Mouse (Mus musculus) CH12.LX (cell line): ENCODE results near the gene Dyrk3. TPM values are rescaled to one million over a fixed set of nuclear protein-coding genes. Genes with fewer than 3 reads are reported as not detected.
A peak's percentile ranks its signal among the peaks of the same experiment; 100 is the strongest.

Experiments used
- DNase-seq: peaks from one replicate; pipeline ENCODE4 v3.0.0-alpha.2; 2013; ENCODE audit errors: extremely low read depth
- H3K27ac ChIP-seq: 2 replicates; pipeline ENCODE4 v1.5.1; 2012; ENCODE audit warnings: low read depth, mild to moderate bottlenecking, control low read depth, moderate library complexity; ENCODE audit not compliant: insufficient read depth
- H3K27me3 ChIP-seq: replicated peaks from 2 replicates; pipeline ENCODE3; 2012; ENCODE audit warnings: inconsistent platforms
- H3K36me3 ChIP-seq, 2 experiments: replicated peaks in 1 of 2; 2 replicates each; pipeline versions ENCODE3 to v1.6.1; 2012; ENCODE audit warnings: inconsistent platforms in 1 of 2, low read length in 1 of 2, mild to moderate bottlenecking in 1 of 2, mixed read lengths in 1 of 2, moderate library complexity in 1 of 2; ENCODE audit not compliant: control insufficient read depth in 1 of 2, insufficient read depth in 1 of 2
- H3K4me1 ChIP-seq, 2 experiments: 2 replicates each; pipeline ENCODE4 v1.6.1; 2012; ENCODE audit warnings: inconsistent platforms in 1 of 2, moderate library complexity in 1 of 2; ENCODE audit not compliant: insufficient read depth in 2 of 2, control insufficient read depth in 1 of 2
- H3K4me2 ChIP-seq: 2 replicates; pipeline ENCODE4 v1.6.1; 2012; ENCODE audit warnings: low read depth, mild to moderate bottlenecking, control low read depth; ENCODE audit not compliant: poor library complexity, insufficient read depth, severe bottlenecking
- H3K4me3 ChIP-seq, 3 experiments: fragments of 150-350 bp in 1 of 3; sonication (generic) in 1 of 3; replicated peaks in 1 of 3; 2 replicates each; pipeline versions ENCODE3 to v1.5.1; 2011 to 2012; ENCODE audit warnings: low read depth in 2 of 3, low read length in 2 of 3, mild to moderate bottlenecking in 2 of 3, moderate library complexity in 2 of 3, control low read depth in 1 of 3, improper control_type of control experiment in 1 of 3, inconsistent platforms in 1 of 3, mixed read lengths in 1 of 3; ENCODE audit not compliant: poor library complexity in 1 of 3
- H3K79me2 ChIP-seq: replicated peaks from 2 replicates; pipeline ENCODE4 v1.6.1; 2012; ENCODE audit warnings: mild to moderate bottlenecking, moderate library complexity; ENCODE audit not compliant: control insufficient read depth, poor library complexity, insufficient read depth, severe bottlenecking; ENCODE audit errors: extremely low read depth
- H3K9ac ChIP-seq: 2 replicates; pipeline ENCODE4 v1.6.1; 2012; ENCODE audit warnings: low read depth, mild to moderate bottlenecking, control low read depth, moderate library complexity; ENCODE audit not compliant: insufficient read depth
- H3K9me3 ChIP-seq: replicated peaks from 2 replicates; pipeline ENCODE3; 2012; ENCODE audit warnings: low read length, inconsistent platforms, mixed read lengths
- CHD1 ChIP-seq: IDR thresholded peaks from 2 replicates; pipeline ENCODE4 v1.6.1; 2012; ENCODE audit warnings: low read depth, low read length, improper control_type of control experiment, inconsistent platforms
- ELF1 ChIP-seq: IDR thresholded peaks from 2 replicates; pipeline ENCODE4 v1.6.1; 2014; ENCODE audit warnings: low read depth, mild to moderate bottlenecking, inconsistent platforms, low read length, improper control_type of control experiment
- ETS1 ChIP-seq: conservative IDR thresholded peaks from 2 replicates; pipeline ENCODE4 v1.6.1; 2012; ENCODE audit warnings: low read depth, mild to moderate bottlenecking, inconsistent platforms, low read length, improper control_type of control experiment, moderate library complexity
- HCFC1 ChIP-seq: IDR thresholded peaks from 2 replicates; pipeline ENCODE4 v1.6.1; 2012; ENCODE audit warnings: low read depth, mild to moderate bottlenecking, inconsistent platforms, low read length, improper control_type of control experiment
- IRF4 ChIP-seq: IDR thresholded peaks from 2 replicates; pipeline ENCODE4 v1.6.1; 2014; ENCODE audit warnings: low read depth, mild to moderate bottlenecking, inconsistent platforms, low read length, improper control_type of control experiment
- JUND ChIP-seq: conservative IDR thresholded peaks from 2 replicates; pipeline ENCODE4 v1.6.1; 2011; ENCODE audit warnings: low read depth, low read length, improper control_type of control experiment
- MAFK ChIP-seq: IDR thresholded peaks from 2 replicates; pipeline ENCODE4 v1.6.1; 2011; ENCODE audit warnings: low read length, improper control_type of control experiment; ENCODE audit not compliant: insufficient replicate concordance
- MXI1 ChIP-seq: IDR thresholded peaks from 2 replicates; pipeline ENCODE4 v1.6.1; 2011; ENCODE audit warnings: mild to moderate bottlenecking, low read depth, low read length, improper control_type of control experiment
- NELFE ChIP-seq: IDR thresholded peaks from 2 replicates; pipeline ENCODE4 v1.6.1; 2011; ENCODE audit warnings: low read depth, low read length, improper control_type of control experiment
- NRF1 ChIP-seq: IDR thresholded peaks from 2 replicates; pipeline ENCODE4 v1.6.1; 2014; ENCODE audit warnings: low read depth, mild to moderate bottlenecking, inconsistent platforms, low read length, improper control_type of control experiment, moderate library complexity
- PAX5 ChIP-seq: IDR thresholded peaks from 2 replicates; pipeline ENCODE4 v1.6.1; 2012; ENCODE audit warnings: low read length, inconsistent platforms, mixed read lengths
- POLR2AphosphoS2 ChIP-seq: IDR thresholded peaks from 2 replicates; pipeline ENCODE4 v1.6.1; 2011; ENCODE audit warnings: low read depth, low read length, improper control_type of control experiment
- SMC3 ChIP-seq: IDR thresholded peaks from 2 replicates; pipeline ENCODE4 v1.6.1; 2011; ENCODE audit warnings: low read depth, low read length, improper control_type of control experiment
- TBP ChIP-seq: conservative IDR thresholded peaks from 2 replicates; pipeline ENCODE4 v1.6.1; 2011; ENCODE audit warnings: low read depth, low read length, improper control_type of control experiment
- TCF12 ChIP-seq: IDR thresholded peaks from 2 replicates; pipeline ENCODE4 v1.6.1; 2014; ENCODE audit warnings: low read depth, mild to moderate bottlenecking, inconsistent platforms, low read length, improper control_type of control experiment
- UBTF ChIP-seq: IDR thresholded peaks from 2 replicates; pipeline ENCODE4 v1.6.1; 2012; ENCODE audit warnings: low read depth, mild to moderate bottlenecking, inconsistent platforms, low read length, improper control_type of control experiment, moderate library complexity
- USF2 ChIP-seq: conservative IDR thresholded peaks from 2 replicates; pipeline ENCODE4 v1.6.1; 2011; ENCODE audit warnings: low read depth, low read length, improper control_type of control experiment
- ZC3H11A ChIP-seq: IDR thresholded peaks from 2 replicates; pipeline ENCODE4 v1.6.1; 2012; ENCODE audit warnings: low read depth, mild to moderate bottlenecking, inconsistent platforms, low read length, improper control_type of control experiment
- ZKSCAN1 ChIP-seq: IDR thresholded peaks from 2 replicates; pipeline ENCODE4 v1.6.1; 2012; ENCODE audit warnings: low read depth, inconsistent platforms, low read length, improper control_type of control experiment, borderline replicate concordance
- ZMIZ1 ChIP-seq: IDR thresholded peaks from 2 replicates; pipeline ENCODE4 v1.6.1; 2012; ENCODE audit warnings: low read depth, mild to moderate bottlenecking, inconsistent platforms, low read length, improper control_type of control experiment
- ZNF384 ChIP-seq: IDR thresholded peaks from 2 replicates; pipeline ENCODE4 v1.6.1; 2012; ENCODE audit warnings: low read depth, low read length, improper control_type of control experiment, inconsistent platforms
- dilution Hi-C: fragments of 300-500 bp; cut with MboI; formaldehyde crosslinking; loops from 2 replicates; pipeline ENCODE4 v1.14.3; 2020; ENCODE audit warnings: low sequenced_read_pairs; ENCODE audit not compliant: extremely low pct_unique_long_range_greater_than_20kb, extremely low pct_ligation_motif_present
- in situ Hi-C: fragments of 300-500 bp; cut with MboI; formaldehyde crosslinking; loops from 3 replicates; pipeline ENCODE4 v1.14.3; 2019; ENCODE audit warnings: low sequenced_read_pairs, low pct_ligation_motif_present, low pct_unique_long_range_greater_than_20kb, mixed read lengths
- polyA plus RNA-seq: library from polyadenylated mRNA; unstranded; fragments of >175 nt; gene quantifications from 2 replicates; pipeline ENCODE4 v1.2.1, GENCODE M21; 2012; ENCODE audit warnings: low read depth; ENCODE audit not compliant: insufficient read length
- total RNA-seq, 2 experiments: library from RNA; depleted of rRNA; stranded (reverse); fragments of 300-350 nt in 1 of 2; fragments of >200 nt in 1 of 2; gene quantifications; 2 replicates each; pipeline ENCODE4 v1.2.3; 2012 to 2014

Dyrk3 gene
- total and polyA plus RNA-seq, 3 experiments: 6.4 to 10.1 (median 8.2) TPM

- peak; percentile 93 for TF ChIP-seq IRF4
- TF ChIP-seq ELF1: peak; percentile 34
- no peak for TF ChIP-seq PAX5
- no peak for TF ChIP-seq ZMIZ1
- TF ChIP-seq JUND: peak; percentile 31; the same call in 1 of the 2 replicates
- TF ChIP-seq CHD1: no peak; the same call in 1 of the 2 replicates
- no peak for TF ChIP-seq ZC3H11A
Observed at GRCm38 (mm10) chr1:131110525-131111106, 27.5 kb downstream of the Dyrk3 start (continued).

GRCm38 (mm10) chr1:131107575-131108308 is 30.4 kb downstream of the Dyrk3 start:
- H3K36me3 ChIP-seq: no peaks in the 10 kb centered on the region
- in situ Hi-C loops (no loop called here), dilution Hi-C loops (no loop called here)
- DNase-seq: no peak
- H3K9ac ChIP-seq: no peak overlapping the region
- H3K27ac ChIP-seq: no peak overlapping the region
- H3K4me3 ChIP-seq: no peak overlapping the region
- no peaks in the 10 kb centered on the region for H3K79me2 ChIP-seq
- peaks cover 4% of the 10 kb centered on the region for H3K9me3 ChIP-seq
- H3K27me3 ChIP-seq: no peaks in the 10 kb centered on the region
- TF ChIP-seq NRF1 (no peak), POLR2AphosphoS2 (no peak), PAX5 (no peak), TBP (no peak), MAFK (no peak), ZNF384 (no peak), ZMIZ1 (no peak), ELF1 (no peak), ZKSCAN1 (no peak), HCFC1 (no peak), ZC3H11A (no peak), ETS1 (no peak), NELFE (no peak), SMC3 (no peak), TCF12 (no peak), CHD1 (no peak), MXI1 (no peak), USF2 (no peak), UBTF (no peak)
- no peak overlapping the region for H3K4me2 ChIP-seq
- peaks cover 34 to 60% of the 10 kb centered on the region in 2 experiments for H3K4me1 ChIP-seq
